Mouse (Mus musculus) c-Kit-positive CD71-negative TER-119-negative erythroid progenitor cells, embryonic 14.5 days (primary cell): Measurements from ENCODE around the gene Vsig2.
A peak's percentile ranks its signal among the peaks of the same experiment; 100 is the strongest.

ENCODE experiments used
- DNase-seq: peaks from one replicate; pipeline ENCODE4 v3.0.0-alpha.2; 2013; ENCODE audit warnings: low read depth

Gene Vsig2

DNA sequence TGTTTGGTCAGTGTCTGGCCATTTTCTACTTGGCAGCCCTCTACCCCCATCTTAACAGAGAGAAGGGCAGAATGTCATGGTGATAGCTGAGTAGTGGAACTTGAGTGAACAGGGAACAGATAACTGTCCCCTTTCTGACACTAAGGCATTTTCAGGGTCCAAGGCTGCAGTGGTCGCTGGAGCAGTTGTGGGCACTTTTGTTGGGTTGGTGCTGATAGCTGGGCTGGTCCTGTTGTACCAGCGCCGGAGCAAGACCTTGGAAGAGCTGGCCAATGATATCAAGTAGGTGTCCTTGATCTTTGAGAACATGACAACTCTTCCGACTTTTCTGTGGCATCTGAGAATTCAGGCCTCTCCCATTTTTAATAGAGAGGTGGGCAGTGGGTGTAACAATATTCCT is 2.2 kb upstream of the Vsig2 start:
- no peak for DNase-seq

DNA sequence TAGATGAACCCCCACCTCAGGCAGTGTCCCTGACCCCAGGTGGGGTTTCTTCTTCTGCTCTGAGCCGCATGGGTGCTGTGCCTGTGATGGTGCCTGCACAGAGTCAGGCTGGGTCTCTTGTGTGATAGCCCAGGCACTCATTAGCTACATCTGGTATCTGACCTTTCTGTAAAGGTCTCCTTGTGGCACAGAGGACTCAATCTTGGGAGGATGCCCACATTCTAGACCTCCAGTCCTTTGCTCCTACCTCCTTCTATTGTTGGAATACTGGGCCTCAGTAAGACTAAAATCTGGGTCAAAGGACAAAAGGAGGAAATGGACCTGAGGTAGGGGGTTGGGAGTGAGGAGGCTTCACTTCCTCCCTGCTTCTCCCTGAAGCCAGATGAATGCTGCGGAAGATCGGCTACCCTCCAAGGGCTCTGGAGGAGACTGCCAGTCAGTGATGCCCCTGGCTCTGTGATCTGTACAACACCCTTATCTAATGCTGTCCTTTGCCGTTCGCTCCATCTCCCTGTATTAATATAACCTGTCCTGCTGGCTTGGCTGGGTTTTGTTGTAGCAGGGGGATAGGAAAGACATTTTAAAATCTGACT is 1.3 kb upstream of the Vsig2 start:
- no peak for DNase-seq

- no peak for DNase-seq
These were observed 1.2 kb downstream of the Vsig2 start for GRCm38 (mm10) chr9:37540226-37540625.

DNA sequence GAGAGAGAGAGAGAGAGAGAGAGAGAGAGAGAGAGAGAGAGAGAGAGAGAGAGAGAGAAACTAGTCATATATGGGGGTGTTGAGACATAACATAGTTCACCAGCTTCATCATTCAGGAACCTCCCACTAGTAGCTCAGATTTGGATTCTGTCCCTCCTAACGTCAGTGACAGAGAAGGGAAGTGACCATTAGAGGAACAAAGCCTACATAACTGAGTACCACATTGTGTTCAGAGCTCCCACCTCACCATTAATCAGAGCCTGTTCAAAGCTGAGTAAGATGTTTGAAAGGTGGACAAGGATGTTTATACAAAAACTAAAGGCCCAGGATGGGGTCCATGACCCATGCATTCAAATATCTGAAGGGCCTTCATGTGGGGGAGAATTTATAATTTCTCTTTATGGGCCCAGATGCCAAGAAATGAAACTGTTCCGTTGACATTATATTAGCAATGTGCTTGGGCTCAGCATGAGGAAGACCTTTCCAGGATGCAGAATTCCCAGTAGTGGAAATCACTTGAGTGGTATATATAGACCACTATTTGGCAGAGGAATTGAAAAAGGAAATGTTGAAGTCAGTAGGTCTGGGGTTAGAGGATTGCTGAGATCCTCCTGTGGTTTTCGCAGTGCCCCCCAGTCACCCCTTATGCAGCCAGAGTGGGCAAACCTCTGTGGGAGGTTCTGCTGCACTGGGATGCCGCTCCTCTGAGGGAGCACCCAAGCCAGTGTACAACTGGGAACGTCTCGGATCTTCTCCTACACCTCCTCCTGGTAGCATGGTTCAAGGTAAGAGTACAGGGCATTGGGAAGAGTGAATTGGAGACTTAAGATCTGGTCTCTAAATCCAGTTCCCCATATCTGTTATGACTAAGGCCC is 1.9 kb downstream of the Vsig2 start:
- no peak for DNase-seq

GRCm38 (mm10) chr9:37541851-37542642 is 3.0 kb downstream of the Vsig2 start:
- DNase-seq = no peak

- DNase-seq = no peak
These were observed 4.9 kb downstream of the Vsig2 start for GRCm38 (mm10) chr9:37543869-37544440.

GRCm38 (mm10) chr9:37544447-37545165 is 5.6 kb downstream of the Vsig2 start:
- no peak for DNase-seq

GRCm38 (mm10) chr9:37545166-37545610 is 6.1 kb downstream of the Vsig2 start:
- no peak for DNase-seq

DNA sequence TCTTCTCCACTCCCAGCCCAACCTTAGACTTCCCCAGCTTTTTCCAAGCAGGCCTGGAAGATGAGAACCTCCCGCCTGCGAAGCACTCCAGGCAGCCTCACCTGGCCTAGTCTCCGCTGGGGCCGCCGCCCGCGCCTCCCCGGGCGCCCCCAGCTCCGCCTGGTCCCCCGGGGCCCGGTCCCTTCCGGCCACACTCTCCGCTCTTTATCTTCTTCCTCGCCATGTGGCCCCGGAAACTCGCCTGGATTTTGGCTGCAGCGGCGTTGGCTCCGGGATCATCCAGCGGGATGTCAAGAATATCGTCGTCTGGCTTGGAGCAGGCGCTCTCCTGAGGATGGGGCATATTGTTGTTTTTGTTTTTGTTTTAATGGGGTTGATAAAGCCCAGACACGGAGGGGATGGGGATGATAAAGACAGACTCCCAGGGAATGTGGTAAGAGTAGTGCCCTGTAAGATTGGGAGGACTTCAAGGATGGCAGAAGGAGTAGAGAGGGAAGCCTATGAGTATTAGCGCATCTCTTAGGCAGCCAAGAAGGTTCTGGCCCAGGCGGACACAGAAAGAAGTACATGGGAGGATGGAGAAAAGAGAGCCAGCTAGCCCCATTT is 6.9 kb downstream of the Vsig2 start:
- no peak for DNase-seq

- DNase-seq = no peak
These were observed 7.8 kb downstream of the Vsig2 start for GRCm38 (mm10) chr9:37546889-37547288.

DNA sequence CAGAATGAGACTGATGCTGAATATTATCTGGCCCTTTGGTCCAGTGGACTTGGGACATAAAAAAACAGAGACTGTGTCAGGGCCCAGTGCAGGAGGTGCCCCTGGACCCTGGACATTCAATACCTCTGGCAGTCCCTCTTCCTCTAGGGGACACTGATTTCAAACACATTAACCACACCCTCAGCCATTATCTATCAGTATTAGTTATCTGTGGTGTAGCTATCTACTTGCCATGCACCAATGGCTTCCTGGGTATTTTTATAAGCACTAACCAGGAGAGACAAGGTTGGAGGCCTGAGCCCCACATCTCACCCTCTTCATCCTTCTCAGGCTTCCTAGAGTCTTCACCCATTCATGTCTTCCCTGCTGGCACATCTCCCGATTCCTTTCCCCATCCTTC is 11.4 kb downstream of the Vsig2 start:
- no peak for DNase-seq

DNA sequence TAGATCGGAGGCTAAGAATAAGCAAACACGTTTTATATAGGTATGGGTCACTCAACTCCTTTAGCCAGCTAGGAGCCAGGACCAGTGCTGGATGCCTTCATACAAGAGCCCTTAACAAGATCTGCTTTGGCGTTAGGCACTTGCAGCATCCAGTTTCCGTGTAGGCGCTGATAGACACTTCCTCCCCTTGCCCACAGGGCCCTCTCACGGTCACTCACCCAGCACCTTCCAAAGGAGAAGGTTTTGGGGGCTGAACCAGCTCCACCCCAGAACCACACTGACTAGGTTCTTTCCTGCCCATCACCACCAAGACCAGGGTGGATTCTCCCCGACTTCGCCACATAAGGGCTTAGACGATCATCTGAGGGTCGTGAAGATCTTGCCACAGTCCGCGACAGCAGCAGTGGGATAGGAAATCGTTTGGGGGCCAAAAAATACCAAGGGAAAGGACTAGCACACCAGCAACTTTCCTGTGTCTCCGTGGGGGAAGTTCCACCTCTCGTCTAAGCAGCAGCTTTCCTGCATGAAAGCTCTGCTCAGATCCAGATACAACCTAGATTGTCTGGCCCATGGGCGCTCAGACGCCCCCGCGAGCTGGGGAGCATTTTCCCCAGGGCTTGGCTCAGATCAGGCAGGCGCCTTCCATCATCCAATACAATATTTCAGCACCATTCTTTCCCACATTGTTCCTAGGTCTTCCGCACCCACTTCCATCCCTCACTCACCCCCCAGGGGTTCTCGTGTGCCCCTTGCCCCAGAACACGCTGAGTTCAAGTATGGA is 12.9 kb downstream of the Vsig2 start:
- no peak for DNase-seq

- peak; percentile 67 for DNase-seq
These were observed 13.7 kb downstream of the Vsig2 start, which contains the start of gene Nrgn for GRCm38 (mm10) chr9:37552536-37553293. TSS of gene Nrgn (minus strand) at chr9:37552904.

DNA sequence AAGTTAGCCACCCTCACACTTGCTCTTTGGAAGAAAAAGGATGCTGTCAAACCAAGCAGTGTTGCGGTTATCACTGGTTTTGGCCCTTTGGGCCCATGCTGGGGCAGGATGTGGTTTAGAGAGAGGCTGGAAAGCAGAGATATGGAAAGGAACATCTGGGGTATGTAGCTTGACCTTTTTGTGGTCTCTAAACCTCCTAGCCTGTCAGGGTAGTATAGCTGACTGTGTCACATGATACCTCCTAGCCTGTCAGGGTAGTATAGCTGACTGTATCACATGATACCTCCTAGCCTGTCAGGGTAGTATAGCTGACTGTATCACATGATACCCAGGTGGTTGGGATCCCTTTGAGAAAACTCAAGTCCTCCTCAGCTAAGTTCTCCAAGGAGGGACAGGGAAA is 15.2 kb downstream of the Vsig2 start:
- no peak for DNase-seq

GRCm38 (mm10) chr9:37554838-37555748 is 16.0 kb downstream of the Vsig2 start, which contains the start of gene Siae:
TSS of gene Siae (plus strand) at chr9:37555698.
- DNase-seq = no peak

- DNase-seq = no peak
These were observed 17.3 kb downstream of the Vsig2 start for GRCm38 (mm10) chr9:37556366-37556765.

DNA sequence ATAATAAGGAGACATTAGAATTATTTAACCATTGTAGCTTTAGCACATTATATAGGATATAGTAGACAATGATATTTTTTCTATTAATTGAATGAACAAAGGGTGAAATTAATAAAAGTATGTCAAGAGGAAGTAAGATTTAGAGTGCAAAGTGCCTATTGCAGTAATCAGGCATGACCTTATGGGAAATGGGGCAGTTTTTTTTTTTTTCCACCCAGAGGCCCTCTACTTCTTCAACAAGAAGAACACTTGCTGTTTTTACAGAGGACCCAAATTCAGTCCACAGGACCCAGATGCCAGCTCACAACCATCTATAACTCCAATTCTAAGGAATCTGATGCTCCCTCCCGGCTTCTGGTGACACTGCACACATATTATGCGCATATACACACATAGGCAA is 21.6 kb downstream of the Vsig2 start:
- DNase-seq = no peak

DNA sequence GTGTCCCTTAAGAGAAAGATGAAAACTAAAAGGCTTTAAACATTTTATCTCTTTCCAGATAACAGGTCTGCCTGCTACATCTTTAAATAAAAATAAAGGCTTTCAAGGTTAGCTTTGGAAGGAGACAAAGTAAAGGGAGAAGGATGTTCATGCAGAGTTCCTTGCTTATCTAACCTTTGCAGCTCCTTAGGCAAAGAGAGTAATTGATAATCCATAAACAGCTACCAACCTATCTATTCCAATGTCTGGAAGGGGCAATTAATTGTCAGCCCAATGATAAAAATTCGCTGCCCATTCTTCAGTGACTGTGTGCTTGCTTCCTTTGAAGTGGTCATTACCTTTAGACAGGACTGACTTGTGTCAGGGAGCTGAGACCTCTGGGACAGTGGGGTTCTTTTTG is 24.8 kb downstream of the Vsig2 start:
- no peak for DNase-seq

DNA sequence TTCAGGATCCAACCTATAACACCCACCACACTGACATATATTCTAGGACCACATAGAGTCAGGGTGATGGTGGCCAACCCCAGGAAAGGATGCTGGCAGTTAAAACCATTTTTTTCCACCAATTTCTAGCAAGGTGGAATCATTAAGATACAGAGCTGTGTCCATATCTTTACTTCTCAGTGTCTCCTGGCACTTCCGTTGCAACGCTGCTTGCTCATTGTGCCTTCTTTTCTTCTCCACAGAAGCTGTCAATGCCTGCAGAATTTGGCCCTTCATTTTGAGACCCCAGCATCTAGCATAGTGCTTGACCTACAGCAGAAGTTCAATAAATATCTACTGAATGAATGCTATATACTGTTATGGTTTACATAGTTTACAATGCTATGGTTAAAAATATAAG is 28.0 kb downstream of the Vsig2 start:
- no peak for DNase-seq
